Mouse (Mus musculus) testis, adult 2 months (tissue): ENCODE measurements around the gene Apol6.

Experiments used
- CTCF ChIP-seq: fragments of 200-500 bp; IDR thresholded peaks from 2 replicates; pipeline ENCODE4 v1.5.1; 2012; ENCODE audit warnings: low read depth, mild to moderate bottlenecking, inconsistent platforms, low read length, moderate library complexity; ENCODE audit not compliant: control insufficient read depth, insufficient read depth, insufficient replicate concordance
- POLR2A ChIP-seq: fragments of 200-500 bp; IDR thresholded peaks from 2 replicates; pipeline ENCODE4 v1.6.1; 2012; ENCODE audit warnings: low read depth, mild to moderate bottlenecking, inconsistent platforms, low read length, moderate library complexity; ENCODE audit not compliant: control insufficient read depth

- TF ChIP-seq POLR2A = no peak
- TF ChIP-seq CTCF = no peak
These were observed 8.9 kb upstream of the Apol6 start for GRCm38 (mm10) chr15:77035643-77036042.
